Mouse (Mus musculus) layer of hippocampus, adult 9-11 months (tissue): ENCODE measurements at regions not wholly inside any gene's neighbourhood (a gene's known extent, or its start where the extent isn't known, plus 50 kb on each side); places are given as distances from the start of the nearest gene placed in this dataset.

Experiments used
- DNase-seq: peaks from one replicate; pipeline ENCODE4 v3.0.0; 2022

GRCm38 (mm10) chr2:92752794-92753193, 153.3 kb downstream of the Chst1 start:
- no peak for DNase-seq

DNA sequence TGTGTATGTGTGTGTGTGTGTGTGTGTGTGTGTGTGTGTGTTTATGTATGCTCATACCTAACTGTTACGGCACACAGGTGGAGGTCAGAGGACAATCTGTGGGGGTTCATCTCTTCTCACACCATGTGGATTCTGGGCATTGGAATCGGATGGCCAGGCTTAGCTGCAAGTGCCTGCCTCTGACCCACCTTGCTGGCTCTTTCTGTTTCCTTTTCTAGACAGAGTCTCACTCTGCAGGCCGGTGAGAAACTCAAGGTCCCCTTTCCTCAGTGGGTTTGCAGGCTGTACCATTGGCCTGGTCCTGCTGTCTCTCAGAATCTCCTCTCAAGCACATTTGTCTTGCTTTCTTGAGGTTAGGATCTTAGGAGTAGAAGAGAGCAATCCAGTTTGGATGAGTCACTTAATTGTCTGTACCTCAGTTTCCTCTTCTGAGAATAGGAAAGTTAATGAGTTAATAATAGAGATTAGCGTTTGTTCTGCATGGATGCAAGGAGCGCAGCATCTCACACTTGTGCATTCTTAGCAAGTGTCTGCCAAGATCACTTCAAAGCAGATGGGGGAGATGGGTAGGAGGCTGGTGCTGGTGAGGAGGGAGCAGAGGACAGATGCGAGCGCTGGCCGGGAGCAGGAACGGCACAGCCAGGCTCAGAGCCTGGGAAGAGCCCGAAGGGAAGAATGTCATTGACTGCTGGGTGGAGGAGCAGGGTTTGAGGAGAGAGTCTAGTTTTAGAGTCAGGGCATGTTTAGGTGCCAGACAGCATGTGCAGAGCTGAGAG, 155.2 kb downstream of the Chst1 start:
- DNase-seq, result no peak

GRCm38 (mm10) chr2:92756491-92756890, 157.0 kb downstream of the Chst1 start:
- DNase-seq, result no peak

GRCm38 (mm10) chr2:92758775-92759174, 156.1 kb upstream of the Syt13 start:
- DNase-seq, result no peak

GRCm38 (mm10) chr2:92763881-92764635, 150.8 kb upstream of the Syt13 start:
- no peak for DNase-seq

GRCm38 (mm10) chr2:92767476-92768005, 147.4 kb upstream of the Syt13 start:
- DNase-seq, result no peak

DNA sequence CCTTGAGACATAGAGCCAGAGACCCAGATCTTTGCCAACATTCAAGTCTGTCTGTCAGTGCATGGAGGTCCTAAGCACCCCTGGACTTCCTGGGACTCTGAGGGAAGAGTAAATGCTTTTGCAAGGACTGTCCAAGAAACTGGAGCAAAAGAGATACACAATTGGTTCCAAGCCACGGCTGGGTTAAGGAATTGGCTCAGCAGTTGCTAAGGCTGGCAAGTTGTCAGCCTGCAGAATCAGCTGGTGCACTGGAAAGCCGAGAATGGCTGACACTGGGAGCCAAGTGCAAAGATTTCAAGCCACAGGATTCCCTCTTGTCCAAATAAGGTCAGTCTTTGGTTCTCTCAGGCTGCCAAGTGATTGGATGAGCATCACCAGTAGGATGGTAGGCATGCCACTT, 146.8 kb upstream of the Syt13 start:
- DNase-seq, result no peak

DNA sequence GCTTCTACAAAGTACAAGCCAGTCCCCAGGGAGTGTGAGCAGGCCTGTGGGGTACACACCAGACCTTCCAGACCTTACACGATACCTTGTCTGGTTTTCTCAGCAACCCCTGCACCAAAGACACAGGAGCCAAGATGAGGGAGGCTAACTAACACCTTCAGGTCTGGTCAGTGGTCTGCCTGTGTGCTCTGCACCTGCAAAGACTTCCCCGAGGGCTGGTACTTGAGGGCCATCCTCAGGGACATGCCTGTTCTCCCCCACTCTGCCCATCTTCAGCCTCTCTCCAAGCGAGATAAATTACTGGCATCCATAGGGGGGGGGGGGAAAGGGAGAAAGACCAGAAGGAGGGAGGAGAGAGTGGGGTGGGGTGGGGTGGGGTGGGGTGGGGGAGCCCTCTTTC, 145.8 kb upstream of the Syt13 start:
- no peak for DNase-seq

- DNase-seq, result no peak
These were observed 144.8 kb upstream of the Syt13 start for GRCm38 (mm10) chr2:92770098-92770497.

- peak; percentile 80 for DNase-seq
These were observed 142.3 kb upstream of the Syt13 start for GRCm38 (mm10) chr2:92772623-92773022.

DNA sequence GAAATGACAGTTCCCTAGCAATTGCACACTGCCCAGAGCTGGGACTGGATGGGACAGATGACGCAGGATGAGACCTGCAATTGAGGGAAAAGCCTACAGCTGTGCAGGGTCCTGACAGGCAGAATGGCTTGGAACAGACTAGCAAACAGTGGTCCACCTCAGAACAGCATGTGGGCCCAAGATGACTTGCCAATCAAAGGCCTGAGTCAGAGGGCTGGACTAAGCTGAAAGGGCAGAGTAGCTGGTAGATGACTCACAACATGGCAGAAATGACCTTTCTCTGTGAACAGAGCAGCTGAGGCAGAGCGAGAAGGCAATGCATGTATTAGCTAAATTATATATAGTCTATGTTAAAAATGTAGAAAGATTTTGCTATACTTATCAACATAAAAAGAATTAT, 138.4 kb upstream of the Syt13 start:
- no peak for DNase-seq

DNA sequence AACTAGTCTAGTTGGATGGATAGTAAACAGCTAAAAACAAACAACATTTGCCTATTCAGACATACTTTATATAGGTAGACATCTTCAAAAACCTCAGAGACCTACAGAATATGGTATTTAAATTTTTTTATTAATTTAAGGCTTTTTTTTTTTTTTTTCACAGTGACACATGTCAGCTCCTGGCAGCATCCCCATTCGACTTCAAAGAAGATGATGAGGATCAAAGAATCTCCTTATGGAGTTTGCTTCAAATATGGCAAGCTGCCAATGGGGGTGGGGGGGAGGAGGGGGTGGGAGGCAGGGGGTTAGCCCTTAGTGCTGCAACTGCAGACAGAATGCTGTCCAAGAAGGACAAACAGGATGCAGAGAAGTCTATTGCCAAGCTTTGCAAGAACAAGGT, 135.8 kb upstream of the Syt13 start:
- DNase-seq, result no peak

DNA sequence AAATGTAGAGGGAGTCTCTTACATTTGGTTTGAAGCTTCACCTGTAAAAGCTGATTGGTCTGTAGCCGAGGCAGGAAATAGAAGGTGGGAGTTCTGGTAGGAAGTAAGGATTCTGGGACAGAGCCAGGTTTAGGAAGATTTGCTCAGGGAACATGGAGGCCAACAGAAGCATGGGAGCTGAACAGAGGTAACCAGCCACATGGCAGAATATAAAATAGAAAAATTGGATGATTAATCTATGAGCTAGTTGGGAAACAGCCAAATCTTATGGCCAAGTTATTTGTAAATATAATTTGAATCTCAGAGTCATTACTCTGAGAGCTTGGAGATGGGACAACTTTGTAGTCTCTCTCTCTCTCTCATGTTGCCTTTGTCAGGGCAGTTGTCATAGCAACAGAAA, 134.9 kb upstream of the Syt13 start:
- no peak for DNase-seq

DNA sequence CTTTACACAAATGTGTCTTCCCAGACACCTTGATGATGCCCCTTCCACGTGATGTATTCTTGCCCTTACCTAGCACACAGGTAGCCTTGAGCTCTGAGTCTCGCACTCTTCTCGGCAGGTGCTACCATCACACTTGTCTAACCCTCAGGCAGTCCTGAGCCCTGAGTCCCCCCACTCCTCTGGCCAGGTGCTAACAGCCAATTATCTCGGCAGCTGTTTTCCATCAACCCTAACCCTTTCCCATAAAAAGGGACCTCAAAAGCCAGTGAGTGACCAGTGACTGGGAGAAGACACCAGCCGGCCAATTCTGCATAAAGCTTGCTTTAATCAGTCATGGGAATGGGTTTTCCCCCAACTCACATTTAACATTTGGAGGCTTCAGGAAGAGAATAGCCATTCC, 133.4 kb upstream of the Syt13 start:
- no peak for DNase-seq

DNA sequence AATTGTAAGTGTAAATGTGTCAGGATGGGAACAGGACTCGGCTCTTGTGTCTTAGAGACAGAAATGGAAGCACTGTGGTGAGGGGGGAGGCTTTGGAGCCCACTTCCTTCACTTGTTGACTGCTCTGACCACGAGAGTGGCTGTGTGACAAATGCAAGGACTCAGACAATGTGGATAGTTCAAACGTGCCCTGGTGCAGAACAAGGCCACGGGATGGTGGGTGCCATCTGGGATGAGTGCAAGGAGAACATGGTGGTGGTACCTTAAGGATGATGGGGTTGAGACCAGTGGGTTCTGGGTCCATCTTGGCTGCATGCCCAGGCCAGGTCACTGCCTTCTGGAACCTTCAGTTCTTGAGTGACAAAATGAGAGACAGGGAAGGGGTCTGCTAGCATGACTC, 132.3 kb upstream of the Syt13 start:
- DNase-seq, result no peak

DNA sequence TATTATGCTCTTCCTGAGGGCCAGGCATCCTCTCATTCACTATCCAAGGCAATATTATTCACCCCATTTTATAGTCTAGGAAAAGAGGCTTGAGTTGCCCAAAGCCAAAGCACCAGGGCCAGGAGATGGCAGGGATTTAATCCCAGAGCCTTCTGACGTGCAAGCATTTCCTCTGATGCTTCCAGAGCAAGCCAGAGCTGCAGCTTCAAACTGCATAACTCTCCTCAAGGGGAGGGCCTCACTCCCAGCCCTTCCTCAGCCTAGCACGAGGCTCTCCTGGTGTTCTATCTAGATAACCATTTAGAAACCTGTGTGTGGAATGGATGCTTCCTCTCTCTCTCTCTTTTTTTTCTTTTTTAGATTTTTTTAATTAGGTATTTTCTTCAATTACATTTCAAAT, 130.0 kb upstream of the Syt13 start:
- DNase-seq, result no peak

DNA sequence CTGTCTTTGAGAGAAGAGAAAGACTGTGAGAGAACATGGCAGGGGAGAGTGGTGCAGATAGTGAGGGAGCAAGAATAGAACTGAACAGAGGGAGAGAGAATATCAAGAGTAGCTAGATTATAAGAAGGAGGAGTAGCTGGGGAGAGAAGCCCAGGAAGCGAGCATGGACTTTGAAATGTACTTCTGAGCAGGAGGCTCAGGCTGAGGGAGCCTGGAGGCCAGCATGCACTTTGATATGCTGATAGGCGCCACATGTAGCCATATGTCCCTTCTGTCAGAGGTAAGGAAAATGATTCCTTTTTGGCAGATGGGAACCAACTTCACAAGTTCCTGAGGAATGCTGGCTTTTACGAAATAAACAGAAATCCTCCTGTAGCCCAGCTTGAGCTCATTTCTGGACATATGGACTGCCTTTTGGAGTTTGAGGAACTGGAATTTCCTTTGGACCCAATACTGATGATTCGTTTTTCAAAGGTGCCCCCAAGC, 126.9 kb upstream of the Syt13 start:
- DNase-seq, result peak; percentile 27

- DNase-seq, result no peak
These were observed 126.0 kb upstream of the Syt13 start for GRCm38 (mm10) chr2:92788875-92789274.

DNA sequence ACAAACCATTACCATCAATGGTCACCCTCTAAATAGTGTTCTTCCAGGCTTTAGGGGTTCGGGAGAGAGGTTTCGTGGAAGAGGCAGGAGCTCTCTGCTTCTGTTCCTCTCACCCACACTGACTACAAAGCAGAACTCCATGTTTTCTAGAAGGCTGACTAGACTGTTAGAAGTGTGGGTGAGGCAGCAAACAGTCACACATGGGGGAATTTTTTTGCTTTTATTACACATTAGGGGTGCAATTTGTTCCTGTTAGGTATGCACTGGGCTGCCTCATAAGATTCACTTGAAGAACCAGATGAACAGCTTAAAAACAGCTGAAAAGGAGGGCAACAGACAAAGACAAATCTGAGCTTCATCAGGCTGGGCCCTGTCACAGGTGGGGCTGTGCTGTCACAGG, 124.5 kb upstream of the Syt13 start:
- peak; percentile 38 for DNase-seq

- no peak for DNase-seq
These were observed 115.1 kb upstream of the Syt13 start for GRCm38 (mm10) chr2:92799770-92800169.

DNA sequence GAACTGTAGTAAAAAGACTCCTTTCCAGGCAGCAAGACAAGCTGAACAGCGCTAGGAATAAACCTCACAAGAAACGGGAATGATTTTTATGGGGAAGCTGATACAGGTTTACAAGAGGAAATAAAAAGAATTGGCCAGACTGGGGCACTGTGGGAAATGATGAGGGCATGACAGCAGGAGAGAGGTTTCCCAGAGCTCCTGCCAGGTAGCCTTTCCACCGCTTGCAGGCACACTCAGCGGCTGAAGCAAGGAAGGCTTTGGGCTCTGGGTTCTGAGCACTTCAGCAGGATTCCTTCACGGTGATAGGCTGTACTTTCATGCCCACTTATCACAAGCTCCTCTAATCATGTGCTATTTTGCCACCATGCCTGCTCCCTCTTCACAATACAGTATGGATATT, 114.2 kb upstream of the Syt13 start:
- no peak for DNase-seq

GRCm38 (mm10) chr2:92804916-92805315, 110.0 kb upstream of the Syt13 start:
- no peak for DNase-seq

DNA sequence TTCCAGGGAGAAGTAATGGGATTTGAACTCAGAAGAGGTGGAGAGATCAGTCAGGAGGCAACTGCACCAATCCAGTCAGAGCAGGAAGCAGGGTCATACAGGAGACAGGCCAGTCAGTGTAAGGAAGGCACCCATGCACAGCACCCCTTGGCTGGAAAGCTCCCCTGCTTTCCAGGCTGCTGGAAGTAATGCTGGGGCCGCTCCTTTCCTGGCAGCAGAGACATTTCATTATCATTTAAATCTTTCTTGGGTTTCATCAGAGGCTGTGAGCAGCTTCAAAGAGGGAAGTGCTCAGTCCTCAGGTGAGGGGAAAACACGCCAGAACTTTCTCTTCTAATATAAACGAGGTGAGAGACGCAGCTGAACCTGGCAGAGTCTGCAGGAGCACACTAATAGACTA, 109.1 kb upstream of the Syt13 start:
- DNase-seq, result no peak
